Mouse (Mus musculus): ENCODE measurements around the gene Gpr39. TPM values are rescaled to one million over a fixed set of nuclear protein-coding genes. Genes with fewer than 3 reads are reported as not detected.

The Gpr39 gene
- polyA plus RNA-seq, 1 experiment from 2014 or later: not detected

Other genes with a start within 250 kb of the Gpr39 start
- gene Actr3, start 241.3 kb upstream of the Gpr39 start, polyA plus RNA-seq (2014; fragmentation: Nextera tagmentation; extraction: Ambion mirVana): 269 and 271 TPM in 2 replicates
- 23.0 and 29.8 TPM in 2 replicates for gene Slc35f5, start 116.4 kb upstream of the Gpr39 start, polyA plus RNA-seq (2014; fragmentation: Nextera tagmentation; extraction: Ambion mirVana)
- gene Lypd1, start 236.1 kb downstream of the Gpr39 start, polyA plus RNA-seq (2014; fragmentation: Nextera tagmentation; extraction: Ambion mirVana): 4.3 and 5.3 TPM in 2 replicates

All from midbrain, embryonic 11.5 days (tissue).